Mouse (Mus musculus) left cerebral cortex, postnatal 14 days (tissue): ENCODE results near the gene Mum1l1. TPM values are rescaled to one million over a fixed set of nuclear protein-coding genes. Genes with fewer than 3 reads are reported as not detected.

Experiments
- total RNA-seq, 2 experiments: library from RNA; stranded (reverse); gene quantifications; 2 replicates each; pipeline ENCODE4 v1.2.3; 2021

Mum1l1 gene
- total RNA-seq, 2 experiments from 2014 or later = 3.1 to 3.2 TPM

Other genes starting within 250 kb of the Mum1l1 start
- gene Serpina7, start 124.8 kb upstream of the Mum1l1 start, total RNA-seq = not detected
- not detected for gene 4930513O06Rik, start 123.8 kb upstream of the Mum1l1 start, total RNA-seq
- not detected for gene 4933428M09Rik, start 30.8 kb upstream of the Mum1l1 start, total RNA-seq
- not detected for gene Trap1a, start 123.6 kb downstream of the Mum1l1 start, total RNA-seq